In the genomic region with DNA sequence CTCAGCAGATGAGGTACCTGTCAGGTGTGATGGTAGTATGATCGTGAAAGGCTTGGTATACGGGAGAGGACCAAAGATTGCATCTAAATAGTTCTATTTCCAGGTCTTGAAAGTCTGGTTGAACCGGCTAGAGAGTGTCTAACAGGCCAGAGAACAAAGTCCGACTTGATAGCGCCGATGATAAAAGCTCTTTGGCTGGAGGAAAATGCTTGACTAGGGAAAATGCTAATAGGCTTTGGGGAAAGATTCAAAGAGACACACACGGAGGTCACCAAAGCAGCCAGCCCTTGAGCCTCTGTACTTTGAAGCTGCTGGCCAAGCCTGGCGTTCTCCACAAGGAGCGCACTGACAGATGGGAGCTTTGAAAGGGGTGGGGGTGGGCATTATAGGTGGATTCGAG, we compare ENCODE assay signal across 18 mouse cellular contexts.
DNase-seq lines count a peak whose midpoint lies in the region; ATAC-seq and TF ChIP-seq lines count a peak whose summit lies in the region.
"Had no signal": no experiment of that assay in that cellular context is flagged by ENCODE, and none has a peak within 500 bp of the region (broad histone marks: within the 10 kb centered on the region; RNA-seq: fewer than 3 reads in every experiment).

No protein-coding gene starts in this region.

- H3K9ac ChIP-seq in liver, embryonic 16.5 days (ENCODE audit: low read depth, low read length), result no peak overlapping the region
- H3K9ac ChIP-seq: neural tube, embryonic 12.5 days had no signal

- no peak for TF ChIP-seq POLR2A in kidney, adult 2 months (IDR thresholded peaks at IDR 0.05; ENCODE audit: low read depth, low read length)

- TF ChIP-seq CTCF in kidney, adult 2 months (conservative IDR thresholded peaks at IDR 0.05; ENCODE audit: insufficient read depth, insufficient read length, low read depth, low read length), result no peak

- no peak overlapping the region for H3K4me2 ChIP-seq in liver, embryonic 16.5 days (ENCODE audit: low read depth, low read length)
- H3K4me2 ChIP-seq: midbrain, embryonic 11.5 days; neural tube, embryonic 12.5 days had no signal

- DNase-seq in kidney, adult 2 months, result peak; percentile 25
- DNase-seq in kidney, postnatal 14 days, result no peak
- DNase-seq in urinary bladder, postnatal 14 days (ENCODE audit: low spot score), result peak; percentile 59
- no peak for DNase-seq in urinary bladder, adult 2 months (ENCODE audit: low spot score)
- no peak for DNase-seq in cerebellum, postnatal 36 days
- no peak for DNase-seq in ovary, postnatal 36 days (ENCODE audit: low spot score)
- DNase-seq: adrenal gland, postnatal 10 days; heart, adult 11 months; lung, adult 2 months; lung, postnatal 36 days; right cerebral cortex, postnatal 14 days had no signal

- no peaks in the 10 kb centered on the region for H3K9me3 ChIP-seq in liver, embryonic 16.5 days (replicated peaks; ENCODE audit: control insufficient read depth, low read length)
- H3K9me3 ChIP-seq: neural tube, embryonic 12.5 days had no signal

- no peak overlapping the region for H3K4me3 ChIP-seq in kidney, adult 2 months (ENCODE audit: insufficient read depth, low read depth, low read length)
- H3K4me3 ChIP-seq in liver, embryonic 16.5 days (ENCODE audit: low read depth, low read length), result no peak overlapping the region
- H3K4me3 ChIP-seq: erythroblast, embryonic 14.5 days; layer of hippocampus, adult 2 months; neural tube, embryonic 12.5 days had no signal

- H3K27ac ChIP-seq in kidney, adult 2 months (ENCODE audit: insufficient read depth, low read depth, low read length), result no peak overlapping the region
- H3K27ac ChIP-seq in liver, embryonic 16.5 days (ENCODE audit: low read length), result no peak overlapping the region
- H3K27ac ChIP-seq: hindbrain, postnatal 0 days; layer of hippocampus, adult 2 months; neural tube, embryonic 12.5 days had no signal

- no peaks in the 10 kb centered on the region for H3K27me3 ChIP-seq in kidney, adult 2 months (replicated peaks; ENCODE audit: control insufficient read depth, insufficient read depth, low read length)
- no peaks in the 10 kb centered on the region for H3K27me3 ChIP-seq in liver, embryonic 16.5 days (ENCODE audit: control insufficient read depth, insufficient read depth, low read depth, low read length)
- H3K27me3 ChIP-seq: neural tube, embryonic 12.5 days had no signal

- 0 out of 2 replicates have a peak, but pooled peaks have one; percentile 11 for ATAC-seq in liver, embryonic 16.5 days (ENCODE audit: low read depth)
- ATAC-seq: forebrain, embryonic 14.5 days; hindbrain, postnatal 0 days had no signal

- WGBS in kidney, adult 2 months, result 54% methylated on average over 10 of the region's 10 CpGs
- 66% methylated on average over 10 of the region's 10 CpGs for WGBS in liver, embryonic 16.5 days (ENCODE audit: insufficient replicate concordance)

- H3K4me1 ChIP-seq in kidney, adult 2 months (ENCODE audit: control insufficient read depth, insufficient read depth, low read length), result no peaks in the 10 kb centered on the region
- peaks cover 13% of the 10 kb centered on the region for H3K4me1 ChIP-seq in liver, embryonic 16.5 days (ENCODE audit: control insufficient read depth, low read depth, low read length)

- no peaks in the 10 kb centered on the region for H3K36me3 ChIP-seq in kidney, adult 2 months (ENCODE audit: control insufficient read depth, insufficient read depth, low read length)
- H3K36me3 ChIP-seq in liver, embryonic 16.5 days (ENCODE audit: control insufficient read depth, insufficient read depth), result no peaks in the 10 kb centered on the region

Comparison
In these comparisons a context has a peak if more than half of its experiments do, and no peak if none do; other contexts are left out.
1. DNase-seq: peak in kidney, adult 2 months (single experiment) and urinary bladder, postnatal 14 days (single experiment); none in kidney, postnatal 14 days (single experiment), urinary bladder, adult 2 months (single experiment), cerebellum, postnatal 36 days (0 of 2) and ovary, postnatal 36 days (single experiment).